Mouse (Mus musculus): ENCODE measurements around the gene Gpr107. TPM values are rescaled to one million over a fixed set of nuclear protein-coding genes. Genes with fewer than 3 reads are reported as not detected.

The Gpr107 gene
- total and polyA plus RNA-seq, 2 experiments, result 8.3 to 10.0 TPM

DNA sequence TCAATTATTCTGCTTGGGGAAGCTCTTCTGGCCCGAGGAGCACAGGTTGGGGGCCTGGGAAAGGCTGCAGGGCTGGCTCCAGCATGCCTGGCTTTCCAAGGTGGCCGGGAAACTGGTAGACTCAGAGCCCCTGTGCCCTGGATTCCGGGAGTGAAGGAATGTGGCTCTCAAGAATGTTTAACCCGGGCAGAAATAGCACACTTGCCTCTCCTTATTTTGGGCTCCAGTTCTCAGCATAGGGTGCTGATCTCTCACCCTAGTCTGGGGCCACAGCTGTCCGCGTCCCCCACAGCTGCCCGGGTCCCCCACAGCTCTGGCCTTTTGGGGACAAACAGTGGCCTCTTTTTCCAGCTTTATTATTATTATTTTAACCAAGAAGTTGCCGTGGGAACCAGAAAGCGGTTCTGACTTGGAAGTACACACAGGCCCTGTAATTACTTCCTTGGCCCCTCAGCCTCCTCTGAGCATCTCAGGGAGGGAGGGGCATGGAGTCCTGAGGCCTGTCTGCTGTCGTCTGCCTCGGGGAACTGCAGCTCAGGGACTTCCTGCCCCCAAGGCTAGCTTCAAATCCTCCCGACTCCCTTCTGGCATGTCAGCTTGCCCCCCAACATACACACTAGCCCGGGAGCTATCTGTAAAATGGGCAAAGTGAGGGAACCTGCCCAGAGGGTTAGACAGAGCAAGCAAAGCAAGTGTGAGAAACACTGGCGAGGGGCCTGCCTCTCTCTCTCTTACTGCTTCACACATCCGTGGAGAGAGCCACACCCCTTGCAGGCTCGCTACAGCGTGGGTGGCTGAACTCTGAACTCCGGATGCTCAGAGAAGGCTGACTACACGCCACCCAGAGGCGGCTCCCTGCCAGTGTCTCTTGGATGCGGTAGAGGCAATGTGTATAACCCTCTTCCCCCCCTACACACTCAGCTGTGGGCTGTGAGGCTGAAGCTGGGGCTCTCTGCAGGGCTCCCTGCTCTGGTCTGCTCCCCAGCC is 104.1 kb downstream of the Gpr107 start:
- H3K36me3 ChIP-seq (ENCODE audit: control insufficient read depth, insufficient read depth, low read length), result no peaks in the 10 kb centered on the region
- no peak overlapping the region for H3K9ac ChIP-seq (ENCODE audit: low read depth, low read length)
- H3K79me2 ChIP-seq (ENCODE audit: control insufficient read depth, insufficient read depth, low read length), result no peaks in the 10 kb centered on the region
- peaks cover 5% of the 10 kb centered on the region; the same call in 1 of the 2 replicates for H3K4me1 ChIP-seq (ENCODE audit: control insufficient read depth, insufficient read depth, low read length)
- no peak overlapping the region for H3K27ac ChIP-seq (replicated peaks; ENCODE audit: insufficient read depth, low read depth, low read length)
- H3K27me3 ChIP-seq (ENCODE audit: control insufficient read depth, insufficient read depth, low read length), result no peaks in the 10 kb centered on the region
- 36% methylated on average over 21 of the region's 21 CpGs for WGBS
- H3K4me3 ChIP-seq (ENCODE audit: insufficient read depth, low read depth, low read length), result no peak overlapping the region
- TF ChIP-seq CTCF (IDR thresholded peaks at IDR 0.05; ENCODE audit: low read depth, low read length), result peak; percentile 64
- TF ChIP-seq POLR2A (IDR thresholded peaks at IDR 0.05; ENCODE audit: extremely low read depth, insufficient read depth, low read length), result no peak
- DNase-seq (ENCODE audit: extremely low read depth, low read depth, low spot score), result peak; percentile 26

DNA sequence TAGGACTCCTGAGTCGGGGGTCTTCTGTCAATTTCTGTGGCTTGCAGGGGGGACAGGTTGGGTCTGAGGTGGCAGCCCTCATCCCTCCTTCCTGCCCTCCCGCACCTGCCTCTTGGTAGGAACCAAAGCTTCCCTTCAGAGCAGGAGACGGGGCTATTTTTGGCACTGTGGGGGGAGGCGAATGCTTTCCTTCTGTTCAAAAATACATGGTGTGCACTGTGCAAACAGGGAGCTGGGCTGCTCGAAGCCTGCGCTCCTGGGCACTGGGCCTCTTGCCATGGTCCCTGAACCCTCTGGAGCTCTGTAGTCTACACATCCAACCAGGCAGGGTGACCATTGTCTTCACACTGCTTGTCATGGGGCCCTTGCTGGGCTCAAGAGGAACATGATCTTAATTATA is 105.0 kb downstream of the Gpr107 start:
- 33% methylated on average over 6 of the region's 6 CpGs for WGBS
- Histone ChIP-seq H3K9ac (ENCODE audit: low read depth, low read length) (no peak overlapping the region), H3K27me3 (ENCODE audit: control insufficient read depth, insufficient read depth, low read length) (no peaks in the 10 kb centered on the region), H3K27ac (replicated peaks; ENCODE audit: insufficient read depth, low read depth, low read length) (no peak overlapping the region), H3K79me2 (ENCODE audit: control insufficient read depth, insufficient read depth, low read length) (no peaks in the 10 kb centered on the region), H3K36me3 (ENCODE audit: control insufficient read depth, insufficient read depth, low read length) (no peaks in the 10 kb centered on the region), H3K4me3 (ENCODE audit: insufficient read depth, low read depth, low read length) (no peak overlapping the region), H3K4me1 (ENCODE audit: control insufficient read depth, insufficient read depth, low read length) (peaks cover 5% of the 10 kb centered on the region; the same call in 1 of the 2 replicates)
- TF ChIP-seq POLR2A (IDR thresholded peaks at IDR 0.05; ENCODE audit: extremely low read depth, insufficient read depth, low read length) (no peak), CTCF (IDR thresholded peaks at IDR 0.05; ENCODE audit: low read depth, low read length) (no peak)
- no peak for DNase-seq (ENCODE audit: extremely low read depth, low read depth, low spot score)

- DNase-seq (ENCODE audit: extremely low read depth, low read depth, low spot score), result peak; percentile 31
- peak overlapping the region; percentile 15; the same call in 1 of the 2 replicates for H3K9ac ChIP-seq (ENCODE audit: low read depth, low read length)
- H3K36me3 ChIP-seq (ENCODE audit: control insufficient read depth, insufficient read depth, low read length), result no peaks in the 10 kb centered on the region
- TF ChIP-seq CTCF (IDR thresholded peaks at IDR 0.05; ENCODE audit: low read depth, low read length) (no peak), POLR2A (IDR thresholded peaks at IDR 0.05; ENCODE audit: extremely low read depth, insufficient read depth, low read length) (no peak)
- peaks cover 5% of the 10 kb centered on the region; the same call in 1 of the 2 replicates for H3K4me1 ChIP-seq (ENCODE audit: control insufficient read depth, insufficient read depth, low read length)
- no peaks in the 10 kb centered on the region for H3K79me2 ChIP-seq (ENCODE audit: control insufficient read depth, insufficient read depth, low read length)
- H3K4me3 ChIP-seq (ENCODE audit: insufficient read depth, low read depth, low read length), result peak overlapping the region; percentile 52
- H3K27ac ChIP-seq (replicated peaks; ENCODE audit: insufficient read depth, low read depth, low read length), result no peak overlapping the region
- WGBS, result 15% methylated on average over 22 of the region's 22 CpGs
- no peaks in the 10 kb centered on the region for H3K27me3 ChIP-seq (ENCODE audit: control insufficient read depth, insufficient read depth, low read length)
Observed at GRCm38 (mm10) chr2:31258609-31259366, 106.7 kb downstream of the Gpr107 start.

DNA sequence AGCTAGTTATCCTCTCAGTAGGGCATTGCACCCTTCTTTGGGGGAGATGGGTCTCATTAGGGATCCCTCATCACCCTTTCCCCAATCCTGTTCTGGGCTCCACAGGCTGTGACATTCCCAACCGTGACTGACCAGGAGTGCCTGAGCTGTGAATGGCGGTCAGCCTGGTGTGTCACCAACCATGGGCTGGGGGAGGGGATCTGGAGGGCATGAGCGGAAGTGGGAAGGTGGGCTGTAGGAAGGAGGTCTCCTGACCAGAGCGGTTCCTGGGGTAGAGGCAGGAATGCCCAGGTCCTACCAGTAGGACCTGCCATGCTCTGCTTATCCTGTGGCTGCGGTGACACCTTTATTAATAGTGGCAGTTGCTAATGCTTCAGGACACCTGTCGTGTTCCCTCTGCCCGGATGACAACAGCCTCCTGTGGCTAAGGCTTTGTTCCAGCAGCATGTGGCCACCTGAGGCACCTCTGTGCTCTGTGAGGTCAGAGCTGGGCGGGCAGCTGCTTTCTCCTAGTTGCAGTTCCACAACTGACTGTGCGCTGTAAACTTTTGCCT is 107.3 kb downstream of the Gpr107 start:
- no peak for TF ChIP-seq POLR2A (IDR thresholded peaks at IDR 0.05; ENCODE audit: extremely low read depth, insufficient read depth, low read length)
- DNase-seq (ENCODE audit: extremely low read depth, low read depth, low spot score), result no peak
- peak overlapping the region; percentile 52; the same call in 1 of the 2 replicates for H3K4me3 ChIP-seq (ENCODE audit: insufficient read depth, low read depth, low read length)
- no peak overlapping the region for H3K27ac ChIP-seq (replicated peaks; ENCODE audit: insufficient read depth, low read depth, low read length)
- H3K36me3 ChIP-seq (ENCODE audit: control insufficient read depth, insufficient read depth, low read length), result no peaks in the 10 kb centered on the region
- no peak overlapping the region for H3K9ac ChIP-seq (ENCODE audit: low read depth, low read length)
- H3K27me3 ChIP-seq (ENCODE audit: control insufficient read depth, insufficient read depth, low read length), result no peaks in the 10 kb centered on the region
- peaks cover 5% of the 10 kb centered on the region; the same call in 1 of the 2 replicates for H3K4me1 ChIP-seq (ENCODE audit: control insufficient read depth, insufficient read depth, low read length)
- H3K79me2 ChIP-seq (ENCODE audit: control insufficient read depth, insufficient read depth, low read length), result no peaks in the 10 kb centered on the region
- WGBS, result 42% methylated on average over 9 of the region's 9 CpGs

DNA sequence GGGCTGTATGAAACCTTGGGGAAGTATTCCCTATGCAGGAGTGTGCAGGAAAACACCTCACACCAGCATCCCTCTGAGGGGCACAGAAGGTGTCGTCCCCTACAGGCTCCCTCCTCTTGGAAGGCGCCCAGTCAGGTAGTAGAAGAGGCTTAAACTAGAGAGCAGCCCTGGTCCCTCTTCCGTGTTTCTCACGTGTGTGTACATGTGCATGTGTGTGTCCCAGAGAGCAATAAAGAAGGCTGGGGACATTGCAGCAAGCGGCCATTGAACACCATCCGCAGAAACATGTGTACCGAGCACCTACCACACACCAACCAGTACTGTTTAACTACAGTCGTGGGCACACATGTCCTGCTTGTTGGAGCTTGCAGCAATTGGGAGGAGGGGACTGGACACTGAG is 108.4 kb downstream of the Gpr107 start:
- TF ChIP-seq CTCF (IDR thresholded peaks at IDR 0.05; ENCODE audit: low read depth, low read length) (no peak), POLR2A (IDR thresholded peaks at IDR 0.05; ENCODE audit: extremely low read depth, insufficient read depth, low read length) (no peak)
- DNase-seq (ENCODE audit: extremely low read depth, low read depth, low spot score), result no peak
- H3K36me3 ChIP-seq (ENCODE audit: control insufficient read depth, insufficient read depth, low read length), result no peaks in the 10 kb centered on the region
- no peak overlapping the region for H3K9ac ChIP-seq (ENCODE audit: low read depth, low read length)
- H3K27ac ChIP-seq (replicated peaks; ENCODE audit: insufficient read depth, low read depth, low read length), result no peak overlapping the region
- 80% methylated on average over 8 of the region's 8 CpGs for WGBS
- H3K4me3 ChIP-seq (ENCODE audit: insufficient read depth, low read depth, low read length), result no peak overlapping the region
- H3K27me3 ChIP-seq (ENCODE audit: control insufficient read depth, insufficient read depth, low read length), result no peaks in the 10 kb centered on the region
- H3K79me2 ChIP-seq (ENCODE audit: control insufficient read depth, insufficient read depth, low read length), result no peaks in the 10 kb centered on the region
- H3K4me1 ChIP-seq (ENCODE audit: control insufficient read depth, insufficient read depth, low read length), result peaks cover 5% of the 10 kb centered on the region; the same call in 1 of the 2 replicates

Measured in liver, adult 2 months (tissue).